Mouse (Mus musculus) embryonic facial prominence, embryonic 14.5 days (tissue): ENCODE data around the gene Surf2. TPM values are rescaled to one million over a fixed set of nuclear protein-coding genes. Genes with fewer than 3 reads are reported as not detected.

Experiments
- ATAC-seq: fragments of 200-750 bp; cut with Nextera tagmentation; 2 replicates; pipeline ENCODE4 v1.8.0; 2017; ENCODE audit warnings: low read depth, moderate number of reproducible peaks, moderate TSS enrichment
- DNase-seq: peaks from one replicate; pipeline ENCODE4 v3.0.0-alpha.2; 2015; ENCODE audit warnings: low spot score
- H3K27ac ChIP-seq: fragments of 300-500 bp; sonication (generic); replicated peaks from 2 replicates; pipeline ENCODE4 v1.5.1; 2014; ENCODE audit warnings: low read depth, mild to moderate bottlenecking, low read length, moderate library complexity
- H3K27me3 ChIP-seq: fragments of 300-500 bp; sonication (generic); replicated peaks from 2 replicates; pipeline ENCODE4 v1.6.1; 2014; ENCODE audit warnings: low read length; ENCODE audit not compliant: control insufficient read depth, insufficient read depth
- H3K36me3 ChIP-seq: fragments of 300-500 bp; sonication (generic); 2 replicates; pipeline ENCODE4 v1.6.1; 2014; ENCODE audit warnings: low read length, mixed read lengths; ENCODE audit not compliant: control insufficient read depth, insufficient read depth
- H3K4me1 ChIP-seq: fragments of 300-500 bp; sonication (generic); 2 replicates; pipeline ENCODE4 v1.6.1; 2014; ENCODE audit warnings: antibody characterized with exemption, low read length; ENCODE audit not compliant: control insufficient read depth, insufficient read depth
- H3K4me2 ChIP-seq: fragments of 300-500 bp; sonication (generic); 2 replicates; pipeline ENCODE4 v1.6.1; 2014; ENCODE audit warnings: low read depth, mild to moderate bottlenecking, low read length, moderate library complexity, mixed read lengths
- H3K4me3 ChIP-seq: fragments of 300-500 bp; sonication (generic); 2 replicates; pipeline ENCODE4 v1.5.1; 2014; ENCODE audit warnings: low read depth, mild to moderate bottlenecking, low read length
- H3K9ac ChIP-seq: fragments of 300-500 bp; sonication (generic); 2 replicates; pipeline ENCODE4 v1.6.1; 2014; ENCODE audit warnings: low read depth, mild to moderate bottlenecking, low read length, moderate library complexity, mixed read lengths
- H3K9me3 ChIP-seq: fragments of 300-500 bp; sonication (generic); 2 replicates; pipeline ENCODE4 v1.6.1; 2016; ENCODE audit warnings: low read length; ENCODE audit not compliant: control insufficient read depth
- WGBS: fragments of 180-500 bp; shearing (Covaris S2); extraction: QIAGEN DNeasy Blood & Tissue Kit; methylation state at CpG from one replicate; pipeline ENCODE4 v1.1.7; 2014; 5-methylcytosine and 5-hydroxymethylcytosine counted together
- polyA plus RNA-seq: library from polyadenylated mRNA; unstranded; fragments of >200 nt; fragmentation: Nextera tagmentation; extraction: Ambion mirVana; gene quantifications from 2 replicates; pipeline ENCODE4 v1.2.1, GENCODE M21; 2014

Gene Surf2
- polyA plus RNA-seq, 1 experiment from 2014 or later, result 31.2 TPM

- 93% methylated on average over 2 of the region's 2 CpGs for WGBS
- no peak overlapping the region for H3K4me3 ChIP-seq
- no peaks in the 10 kb centered on the region for H3K27me3 ChIP-seq
- no peak overlapping the region for H3K9ac ChIP-seq
- no peaks in the 10 kb centered on the region for H3K9me3 ChIP-seq
- no peak overlapping the region for H3K27ac ChIP-seq
- H3K4me2 ChIP-seq, result no peak overlapping the region
- H3K4me1 ChIP-seq, result no peaks in the 10 kb centered on the region
- H3K36me3 ChIP-seq, result peaks cover 58% of the 10 kb centered on the region
- DNase-seq (no peak), ATAC-seq (no peak)
These were observed 34.2 kb downstream of the Surf2 start for GRCm38 (mm10) chr2:26950411-26950810.

GRCm38 (mm10) chr2:26951346-26951905, 35.3 kb downstream of the Surf2 start:
- Histone ChIP-seq H3K36me3 (peaks cover 68% of the 10 kb centered on the region), H3K27ac (no peak overlapping the region), H3K4me2 (no peak overlapping the region), H3K4me1 (no peaks in the 10 kb centered on the region), H3K9me3 (no peaks in the 10 kb centered on the region), H3K4me3 (no peak overlapping the region), H3K9ac (no peak overlapping the region), H3K27me3 (no peaks in the 10 kb centered on the region)
- 81% methylated on average over 8 of the region's 8 CpGs for WGBS
- DNase-seq (no peak), ATAC-seq (no peak)

DNA sequence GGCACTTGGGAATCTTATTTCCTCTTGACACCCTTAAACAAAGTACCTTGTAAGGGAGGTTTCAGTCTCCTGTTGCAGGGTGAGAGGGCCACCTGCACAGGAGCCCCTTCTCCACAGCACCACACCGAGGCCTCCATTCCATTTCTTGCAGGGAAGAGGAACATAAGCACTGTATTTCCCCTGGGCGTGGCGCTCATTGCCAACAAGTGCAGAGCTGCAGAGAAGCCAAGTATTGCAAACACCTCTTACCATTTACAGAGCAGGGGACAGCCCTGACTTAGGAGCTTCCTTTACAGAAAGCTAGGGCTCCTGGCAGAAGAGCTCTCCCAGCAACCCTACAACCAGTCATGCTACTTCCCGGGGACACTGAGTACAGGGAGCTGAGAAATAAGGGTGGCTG, 36.0 kb downstream of the Surf2 start:
- Histone ChIP-seq H3K27ac (no peak overlapping the region), H3K4me2 (no peak overlapping the region), H3K27me3 (no peaks in the 10 kb centered on the region), H3K4me1 (no peaks in the 10 kb centered on the region), H3K4me3 (no peak overlapping the region), H3K9ac (no peak overlapping the region), H3K36me3 (peaks cover 73% of the 10 kb centered on the region), H3K9me3 (no peaks in the 10 kb centered on the region)
- 92% methylated on average over 4 of the region's 4 CpGs for WGBS
- DNase-seq (no peak), ATAC-seq (no peak)

DNA sequence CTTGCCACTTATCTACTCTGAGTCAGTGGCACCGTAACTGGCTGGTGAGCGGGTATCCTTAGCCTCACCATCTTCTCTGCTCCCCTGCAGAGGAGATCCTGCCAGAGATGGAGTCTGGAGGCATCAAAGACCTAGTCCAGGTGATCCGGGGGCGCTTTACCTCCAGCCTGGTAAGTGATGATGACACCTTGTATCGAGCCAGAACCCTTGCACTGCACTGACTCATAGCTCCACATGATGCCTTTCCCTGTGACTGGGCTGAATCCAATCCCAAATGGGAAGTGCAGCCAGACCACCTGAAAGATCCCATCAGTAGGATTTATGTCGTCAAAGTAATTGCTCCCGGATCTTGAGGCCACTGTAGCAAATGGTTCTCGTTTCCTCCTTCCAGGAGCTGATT, 36.7 kb downstream of the Surf2 start:
- Histone ChIP-seq H3K9me3 (no peaks in the 10 kb centered on the region), H3K27ac (no peak overlapping the region), H3K4me2 (no peak overlapping the region), H3K27me3 (no peaks in the 10 kb centered on the region), H3K36me3 (peaks cover 80% of the 10 kb centered on the region), H3K4me1 (no peaks in the 10 kb centered on the region), H3K9ac (no peak overlapping the region), H3K4me3 (no peak overlapping the region)
- WGBS, result 82% methylated on average over 8 of the region's 8 CpGs
- DNase-seq (no peak), ATAC-seq (no peak)

GRCm38 (mm10) chr2:26954735-26955395, 38.7 kb downstream of the Surf2 start:
- Histone ChIP-seq H3K4me2 (no peak overlapping the region), H3K9me3 (no peaks in the 10 kb centered on the region), H3K27ac (no peak overlapping the region), H3K9ac (no peak overlapping the region), H3K36me3 (peaks cover 90% of the 10 kb centered on the region), H3K4me1 (no peaks in the 10 kb centered on the region), H3K4me3 (no peak overlapping the region), H3K27me3 (no peaks in the 10 kb centered on the region)
- DNase-seq (no peak), ATAC-seq (no peak)
- 89% methylated on average over 2 of the region's 2 CpGs for WGBS

- DNase-seq (no peak), ATAC-seq (no peak)
- Histone ChIP-seq H3K27me3 (no peaks in the 10 kb centered on the region), H3K36me3 (peaks cover 95% of the 10 kb centered on the region), H3K9me3 (no peaks in the 10 kb centered on the region), H3K4me1 (no peaks in the 10 kb centered on the region), H3K4me3 (no peak overlapping the region), H3K9ac (no peak overlapping the region), H3K4me2 (no peak overlapping the region), H3K27ac (no peak overlapping the region)
- WGBS, result 97% methylated on average over 12 of the region's 12 CpGs
These were observed 40.8 kb downstream of the Surf2 start for GRCm38 (mm10) chr2:26956811-26957487.

GRCm38 (mm10) chr2:26957488-26957859, 41.3 kb downstream of the Surf2 start:
- Histone ChIP-seq H3K4me1 (no peaks in the 10 kb centered on the region), H3K27ac (no peak overlapping the region), H3K27me3 (no peaks in the 10 kb centered on the region), H3K9me3 (no peaks in the 10 kb centered on the region), H3K4me2 (no peak overlapping the region), H3K9ac (no peak overlapping the region), H3K4me3 (no peak overlapping the region), H3K36me3 (peaks cover 94% of the 10 kb centered on the region)
- DNase-seq (no peak), ATAC-seq (no peak)
- WGBS, result 74% methylated on average over 2 of the region's 2 CpGs

DNA sequence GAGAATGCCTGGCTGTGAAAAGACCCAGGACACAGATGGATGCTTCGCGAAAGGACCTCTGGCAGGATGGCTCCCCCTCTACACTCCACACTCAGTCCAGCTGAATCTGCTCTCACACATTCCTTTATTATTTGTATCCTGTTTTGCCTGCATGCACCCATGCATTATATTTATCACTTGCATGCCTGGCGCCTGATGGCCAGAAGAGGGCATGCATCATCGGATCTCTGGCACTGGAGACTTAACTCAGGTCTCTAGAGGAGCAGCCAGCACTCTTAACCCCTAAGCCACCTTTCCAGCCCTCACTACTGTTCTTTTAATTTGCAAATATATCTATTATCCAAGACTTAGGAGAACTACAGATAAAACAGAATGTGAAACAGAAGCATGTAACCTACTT, 44.6 kb downstream of the Surf2 start:
- H3K27me3 ChIP-seq, result no peaks in the 10 kb centered on the region
- H3K4me2 ChIP-seq, result no peak overlapping the region
- H3K4me3 ChIP-seq, result no peak overlapping the region
- no peak for ATAC-seq
- peaks cover 61% of the 10 kb centered on the region for H3K36me3 ChIP-seq
- no peak overlapping the region for H3K9ac ChIP-seq
- WGBS, result 74% methylated on average over 4 of the region's 4 CpGs
- H3K9me3 ChIP-seq, result no peaks in the 10 kb centered on the region
- H3K27ac ChIP-seq, result no peak overlapping the region
- DNase-seq, result no peak
- H3K4me1 ChIP-seq, result peaks cover 13% of the 10 kb centered on the region
